Mouse (Mus musculus): ENCODE measurements around the gene Clip1. TPM values are rescaled to one million over a fixed set of nuclear protein-coding genes. Genes with fewer than 3 reads are reported as not detected.
A peak's percentile ranks its signal among the peaks of the same experiment; 100 is the strongest.

Clip1 gene
- polyA plus RNA-seq, 1 experiment, result 78.2 TPM

GRCm38 (mm10) chr5:123618558-123618957 is 65.9 kb downstream of the Clip1 start:
- TF ChIP-seq POLR2A (IDR thresholded peaks at IDR 0.05; ENCODE audit: extremely low read depth, insufficient read depth, low read length), result no peak
- peak; percentile 44; the same call in 1 of the 2 replicates for TF ChIP-seq CTCF (IDR thresholded peaks at IDR 0.05; ENCODE audit: extremely low read depth, insufficient read depth, low read length)

GRCm38 (mm10) chr5:123614246-123614645 is 70.2 kb downstream of the Clip1 start:
- TF ChIP-seq CTCF (IDR thresholded peaks at IDR 0.05; ENCODE audit: extremely low read depth, insufficient read depth, low read length) (no peak), POLR2A (IDR thresholded peaks at IDR 0.05; ENCODE audit: extremely low read depth, insufficient read depth, low read length) (no peak)
- Histone ChIP-seq H3K4me1 (ENCODE audit: control insufficient read depth, insufficient read depth, low read length) (no peaks in the 10 kb centered on the region), H3K4me3 (ENCODE audit: insufficient read depth, low read length) (no peak overlapping the region), H3K27ac (ENCODE audit: insufficient read depth, low read length) (no peak overlapping the region)

More at GRCm38 (mm10) chr5:123618558-123618957, 65.9 kb downstream of the Clip1 start:
- H3K4me1 ChIP-seq (ENCODE audit: control insufficient read depth, insufficient read depth, low read length), result no peaks in the 10 kb centered on the region
- no peak overlapping the region for H3K27ac ChIP-seq (ENCODE audit: insufficient read depth, low read length)
- H3K4me3 ChIP-seq (ENCODE audit: insufficient read depth, low read length), result no peak overlapping the region

DNA sequence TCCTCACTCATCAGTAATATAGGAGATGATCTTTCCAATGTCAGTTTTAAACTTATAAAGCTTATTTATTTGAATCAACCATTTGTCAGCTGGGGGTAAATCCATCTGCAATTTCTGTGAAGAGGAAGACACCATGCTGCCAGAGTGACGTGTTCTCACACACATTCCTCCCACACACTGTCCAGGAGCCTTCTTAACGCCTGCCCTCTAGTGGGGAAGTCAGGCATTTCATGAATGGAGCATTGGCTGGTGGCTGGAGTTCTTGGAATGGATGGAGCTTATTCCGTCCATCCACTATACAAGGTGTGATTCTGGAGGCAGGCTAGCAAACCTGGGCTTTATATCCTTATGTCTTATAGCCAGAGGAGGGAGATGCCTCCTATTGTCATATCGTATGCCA is 74.6 kb downstream of the Clip1 start:
- H3K27ac ChIP-seq (ENCODE audit: insufficient read depth, low read length), result no peak overlapping the region
- no peak overlapping the region for H3K4me3 ChIP-seq (ENCODE audit: insufficient read depth, low read length)
- TF ChIP-seq POLR2A (IDR thresholded peaks at IDR 0.05; ENCODE audit: extremely low read depth, insufficient read depth, low read length) (no peak), CTCF (IDR thresholded peaks at IDR 0.05; ENCODE audit: extremely low read depth, insufficient read depth, low read length) (peak; percentile 99)
- H3K4me1 ChIP-seq (ENCODE audit: control insufficient read depth, insufficient read depth, low read length), result peaks cover 2% of the 10 kb centered on the region; the same call in 1 of the 2 replicates

DNA sequence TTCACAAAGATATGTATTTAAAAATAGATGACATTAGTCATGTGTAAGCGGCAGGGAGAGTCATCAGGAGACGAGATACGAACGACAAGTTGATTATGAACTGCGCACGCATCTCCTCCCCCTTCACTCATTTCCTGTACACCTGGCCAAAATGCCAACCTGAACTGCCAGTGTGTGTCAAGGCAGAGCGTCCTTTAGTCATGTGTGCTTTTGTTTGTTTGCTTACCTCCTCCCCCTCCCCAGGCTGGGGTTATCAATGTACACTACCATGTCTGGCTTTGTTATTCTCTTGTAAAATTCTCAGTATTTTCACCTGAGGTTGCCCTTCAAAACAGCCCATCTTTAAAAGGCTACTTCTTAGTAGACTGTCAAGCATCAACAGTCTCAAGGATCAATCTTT is 75.0 kb downstream of the Clip1 start:
- no peak overlapping the region for H3K27ac ChIP-seq (ENCODE audit: insufficient read depth, low read length)
- H3K4me3 ChIP-seq (ENCODE audit: insufficient read depth, low read length), result no peak overlapping the region
- H3K4me1 ChIP-seq (ENCODE audit: control insufficient read depth, insufficient read depth, low read length), result peaks cover 2% of the 10 kb centered on the region; the same call in 1 of the 2 replicates
- no peak for TF ChIP-seq CTCF (IDR thresholded peaks at IDR 0.05; ENCODE audit: extremely low read depth, insufficient read depth, low read length)
- TF ChIP-seq POLR2A (IDR thresholded peaks at IDR 0.05; ENCODE audit: extremely low read depth, insufficient read depth, low read length), result no peak

- Histone ChIP-seq H3K27ac (ENCODE audit: insufficient read depth, low read length) (no peak overlapping the region), H3K4me1 (ENCODE audit: control insufficient read depth, insufficient read depth, low read length) (peaks cover 6% of the 10 kb centered on the region), H3K4me3 (ENCODE audit: insufficient read depth, low read length) (no peak overlapping the region)
- TF ChIP-seq POLR2A (IDR thresholded peaks at IDR 0.05; ENCODE audit: extremely low read depth, insufficient read depth, low read length), result no peak
- TF ChIP-seq CTCF (IDR thresholded peaks at IDR 0.05; ENCODE audit: extremely low read depth, insufficient read depth, low read length), result no peak
Measured at GRCm38 (mm10) chr5:123607211-123607669, 77.2 kb downstream of the Clip1 start.

- TF ChIP-seq CTCF (IDR thresholded peaks at IDR 0.05; ENCODE audit: extremely low read depth, insufficient read depth, low read length) (no peak), POLR2A (IDR thresholded peaks at IDR 0.05; ENCODE audit: extremely low read depth, insufficient read depth, low read length) (peak; percentile 50; the same call in 1 of the 2 replicates)
- peaks cover 9% of the 10 kb centered on the region for H3K4me1 ChIP-seq (ENCODE audit: control insufficient read depth, insufficient read depth, low read length)
- peak overlapping the region; percentile 24 for H3K4me3 ChIP-seq (ENCODE audit: insufficient read depth, low read length)
- no peak overlapping the region for H3K27ac ChIP-seq (ENCODE audit: insufficient read depth, low read length)
Measured at GRCm38 (mm10) chr5:123603496-123603895, 80.9 kb downstream of the Clip1 start.

GRCm38 (mm10) chr5:123602174-123602573 is 82.2 kb downstream of the Clip1 start:
- H3K27ac ChIP-seq (ENCODE audit: insufficient read depth, low read length), result peak overlapping the region; percentile 52; the same call in 1 of the 2 replicates
- H3K4me1 ChIP-seq (ENCODE audit: control insufficient read depth, insufficient read depth, low read length), result peaks cover 10% of the 10 kb centered on the region
- H3K4me3 ChIP-seq (ENCODE audit: insufficient read depth, low read length), result peak overlapping the region; percentile 24
- no peak for TF ChIP-seq POLR2A (IDR thresholded peaks at IDR 0.05; ENCODE audit: extremely low read depth, insufficient read depth, low read length)
- TF ChIP-seq CTCF (IDR thresholded peaks at IDR 0.05; ENCODE audit: extremely low read depth, insufficient read depth, low read length), result no peak

GRCm38 (mm10) chr5:123599319-123599718 is 85.1 kb downstream of the Clip1 start:
- TF ChIP-seq POLR2A (IDR thresholded peaks at IDR 0.05; ENCODE audit: extremely low read depth, insufficient read depth, low read length) (no peak), CTCF (IDR thresholded peaks at IDR 0.05; ENCODE audit: extremely low read depth, insufficient read depth, low read length) (no peak)
- no peak overlapping the region for H3K4me3 ChIP-seq (ENCODE audit: insufficient read depth, low read length)
- H3K27ac ChIP-seq (ENCODE audit: insufficient read depth, low read length), result no peak overlapping the region
- peaks cover 14% of the 10 kb centered on the region for H3K4me1 ChIP-seq (ENCODE audit: control insufficient read depth, insufficient read depth, low read length)

- Histone ChIP-seq H3K4me1 (ENCODE audit: control insufficient read depth, insufficient read depth, low read length) (peaks cover 16% of the 10 kb centered on the region), H3K4me3 (ENCODE audit: insufficient read depth, low read length) (no peak overlapping the region), H3K27ac (ENCODE audit: insufficient read depth, low read length) (peak overlapping the region; percentile 86)
- TF ChIP-seq POLR2A (IDR thresholded peaks at IDR 0.05; ENCODE audit: extremely low read depth, insufficient read depth, low read length) (no peak), CTCF (IDR thresholded peaks at IDR 0.05; ENCODE audit: extremely low read depth, insufficient read depth, low read length) (no peak)
Measured at GRCm38 (mm10) chr5:123593622-123594280, 90.7 kb downstream of the Clip1 start.

DNA sequence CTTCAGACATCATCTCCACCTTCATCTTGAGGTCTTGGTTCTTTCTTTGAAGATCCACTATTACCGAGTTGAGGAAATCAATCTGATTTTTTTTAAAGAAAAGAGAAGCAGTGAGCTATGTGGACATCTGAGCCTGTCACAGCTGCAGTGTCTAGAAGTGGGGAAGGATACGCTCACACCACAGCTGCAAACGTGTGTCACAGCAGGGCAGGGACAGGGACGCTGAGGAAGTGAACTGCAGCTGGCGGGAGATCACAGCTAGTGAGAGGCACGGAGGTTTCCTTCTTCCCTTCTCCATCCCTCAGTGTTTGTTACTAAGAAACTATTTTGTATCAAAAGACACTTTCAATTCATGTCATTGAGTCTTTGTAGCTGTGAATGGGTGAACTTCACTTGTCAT is 104.4 kb downstream of the Clip1 start:
- TF ChIP-seq CTCF (IDR thresholded peaks at IDR 0.05; ENCODE audit: extremely low read depth, insufficient read depth, low read length) (no peak), POLR2A (IDR thresholded peaks at IDR 0.05; ENCODE audit: extremely low read depth, insufficient read depth, low read length) (no peak)
- Histone ChIP-seq H3K27ac (ENCODE audit: insufficient read depth, low read length) (no peak overlapping the region), H3K4me3 (ENCODE audit: insufficient read depth, low read length) (no peak overlapping the region), H3K4me1 (ENCODE audit: control insufficient read depth, insufficient read depth, low read length) (peaks cover 2% of the 10 kb centered on the region; the same call in 1 of the 2 replicates)
